Comparison of ENCODE assay signal across 8 mouse cellular contexts in genomic region chr6:67237977-67238376, GRCm38 (mm10). TPM values are rescaled to one million over a fixed set of nuclear protein-coding genes. Genes with fewer than 3 reads are reported as not detected.
DNase-seq lines count a peak whose midpoint lies in the region; ATAC-seq and TF ChIP-seq lines count a peak whose summit lies in the region.

Gene Serbp1 (plus strand): TSS chr6:67238176.

- H3K27me3 ChIP-seq in forebrain, embryonic 10.5 days (ENCODE audit: poor library complexity, severe bottlenecking), result no peaks in the 10 kb centered on the region
- no peaks in the 10 kb centered on the region for H3K27me3 ChIP-seq in limb, embryonic 13.5 days
- H3K27me3 ChIP-seq in neural tube, embryonic 15.5 days (replicated peaks), result no peaks in the 10 kb centered on the region

- H3K4me1 ChIP-seq in ES-E14 (ENCODE audit: control insufficient read depth in 2 of 2, insufficient read depth in 2 of 2, low read length in 2 of 2, poor library complexity in 1 of 2), result peaks cover 6 to 15% of the 10 kb centered on the region in 2 experiments
- peaks cover 8% of the 10 kb centered on the region for H3K4me1 ChIP-seq in forebrain, embryonic 10.5 days
- H3K4me1 ChIP-seq in limb, embryonic 13.5 days, result no peaks in the 10 kb centered on the region
- H3K4me1 ChIP-seq in neural tube, embryonic 15.5 days, result no peaks in the 10 kb centered on the region

- no peak for ATAC-seq in CD4-positive, CD25-positive, alpha-beta regulatory T cell, adult 4 months
- no peak for ATAC-seq in limb, embryonic 13.5 days (ENCODE audit: low FRiP score, low read depth)
- no peak for ATAC-seq in neural tube, embryonic 15.5 days (ENCODE audit: low FRiP score)

- intact Hi-C loops in heart, postnatal 25 days (cut with DNase I), result no loop called here

- no peaks in the 10 kb centered on the region for H3K36me3 ChIP-seq in ES-E14 (ENCODE audit: control insufficient read depth, insufficient read depth, low read length, poor library complexity, severe bottlenecking)
- no peaks in the 10 kb centered on the region for H3K36me3 ChIP-seq in forebrain, embryonic 10.5 days (replicated peaks)
- no peaks in the 10 kb centered on the region for H3K36me3 ChIP-seq in limb, embryonic 13.5 days
- no peaks in the 10 kb centered on the region for H3K36me3 ChIP-seq in neural tube, embryonic 15.5 days

- 22% methylated on average over 12 of the region's 12 CpGs for WGBS in forebrain, embryonic 10.5 days
- WGBS in limb, embryonic 13.5 days, result 28% methylated on average over 12 of the region's 12 CpGs
- 27% methylated on average over 12 of the region's 12 CpGs for WGBS in neural tube, embryonic 15.5 days

- H3K27ac ChIP-seq in ES-E14 (ENCODE audit: insufficient read depth, low read depth, low read length, poor library complexity, severe bottlenecking), result peak within 1 kb of the TSS; percentile 90
- H3K27ac ChIP-seq in forebrain, embryonic 10.5 days, result no peak within 1 kb of the TSS
- no peak within 1 kb of the TSS for H3K27ac ChIP-seq in limb, embryonic 13.5 days
- no peak within 1 kb of the TSS for H3K27ac ChIP-seq in neural tube, embryonic 15.5 days (replicated peaks)

- in situ Hi-C loops in ES-E14 (cut with MboI; ENCODE audit: low sequenced_read_pairs in 2 of 2, unreplicated experiment in 2 of 2), result no loop called here

- no peaks in the 10 kb centered on the region for H3K9me3 ChIP-seq in ES-E14 (ENCODE audit: control insufficient read depth, insufficient read depth, low read depth, low read length)
- H3K9me3 ChIP-seq in forebrain, embryonic 10.5 days, result no peaks in the 10 kb centered on the region
- H3K9me3 ChIP-seq in limb, embryonic 13.5 days, result no peaks in the 10 kb centered on the region
- H3K9me3 ChIP-seq in neural tube, embryonic 15.5 days (replicated peaks), result no peaks in the 10 kb centered on the region

- H3K4me3 ChIP-seq in ES-E14 (ENCODE audit: insufficient read depth in 1 of 2, low read depth in 1 of 2, low read length in 2 of 2, poor library complexity in 1 of 2, severe bottlenecking in 1 of 2), result peak within 1 kb of the TSS; percentile 60 to 73
- H3K4me3 ChIP-seq in forebrain, embryonic 10.5 days, result no peak within 1 kb of the TSS
- H3K4me3 ChIP-seq in limb, embryonic 13.5 days, result no peak within 1 kb of the TSS
- H3K4me3 ChIP-seq in neural tube, embryonic 15.5 days (replicated peaks), result no peak within 1 kb of the TSS

- no peak within 1 kb of the TSS for H3K4me2 ChIP-seq in limb, embryonic 13.5 days (replicated peaks)
- no peak within 1 kb of the TSS for H3K4me2 ChIP-seq in neural tube, embryonic 15.5 days

- peak; percentile 75 for DNase-seq in ES-E14 (ENCODE audit: low read depth, low spot score)
- no peak for DNase-seq in forebrain, embryonic 10.5 days (ENCODE audit: extremely low spot score, low spot score)
- DNase-seq in heart, postnatal 25 days (ENCODE audit: low spot score), result no peak
- no peak for DNase-seq in testis, postnatal 14 days (ENCODE audit: low spot score)
- DNase-seq in frontal cortex, postnatal 36 days (ENCODE audit: low spot score in 2 of 2), result no peak

- peak within 1 kb of the TSS; percentile 72 for H3K9ac ChIP-seq in ES-E14 (ENCODE audit: insufficient read depth, low read depth, low read length, poor library complexity, severe bottlenecking)
- no peak within 1 kb of the TSS for H3K9ac ChIP-seq in limb, embryonic 13.5 days
- H3K9ac ChIP-seq in neural tube, embryonic 15.5 days (replicated peaks), result no peak within 1 kb of the TSS

TF ChIP-seq in ES-E14, 5 proteins besides CTCF, POLR2A, EP300 and RAD21:
- peak; percentile 44; the same call in 1 of the 2 replicates for TF ChIP-seq HCFC1 (IDR thresholded peaks at IDR 0.05; ENCODE audit: borderline replicate concordance, insufficient read depth, low read length)
- 0 out of 2 replicates have a peak, but pooled peaks have one; percentile 25 for TF ChIP-seq MAFK (IDR thresholded peaks at IDR 0.05; ENCODE audit: insufficient read depth, low read depth, low read length)
- no peak for TF ChIP-seq CHD2 (IDR thresholded peaks at IDR 0.05; ENCODE audit: low read depth, low read length)

RNA-seq across cellular contexts. Expression of gene Serbp1, which starts in this region (rescaled TPM):
- 100 to 1,000 TPM; 188 to 255 TPM for polyA plus RNA-seq in CD4-positive, CD25-positive, alpha-beta regulatory T cell, adult 4 months (2017; shearing (Covaris generic))
- 787 and 1,032 TPM in 2 replicates for total RNA-seq in ES-E14 (2012; rRNA removed)
- polyA plus RNA-seq in forebrain, embryonic 10.5 days (2016; fragmentation: Nextera tagmentation; extraction: Ambion mirVana), result 499 and 557 TPM in 2 replicates
- 100 to 1,000 TPM; 191 to 213 TPM for total RNA-seq in heart, postnatal 25 days (2021)
- polyA plus RNA-seq in limb, embryonic 13.5 days (2015; fragmentation: Nextera tagmentation; extraction: Ambion mirVana), result 391 and 419 TPM in 2 replicates
- polyA plus RNA-seq in neural tube, embryonic 15.5 days (2015; fragmentation: Nextera tagmentation; extraction: Ambion mirVana), result 293 and 341 TPM in 2 replicates

Comparison
In these comparisons a context has a peak if more than half of its experiments do, and no peak if none do; other contexts are left out.
1. H3K4me3 ChIP-seq: peak in ES-E14 (2 of 2); none in forebrain, embryonic 10.5 days (single experiment), limb, embryonic 13.5 days (single experiment) and neural tube, embryonic 15.5 days (single experiment).